Mouse (Mus musculus): ENCODE results near the gene Akap13.
A peak's percentile ranks its signal among the peaks of the same experiment; 100 is the strongest.

The Akap13 gene

DNA sequence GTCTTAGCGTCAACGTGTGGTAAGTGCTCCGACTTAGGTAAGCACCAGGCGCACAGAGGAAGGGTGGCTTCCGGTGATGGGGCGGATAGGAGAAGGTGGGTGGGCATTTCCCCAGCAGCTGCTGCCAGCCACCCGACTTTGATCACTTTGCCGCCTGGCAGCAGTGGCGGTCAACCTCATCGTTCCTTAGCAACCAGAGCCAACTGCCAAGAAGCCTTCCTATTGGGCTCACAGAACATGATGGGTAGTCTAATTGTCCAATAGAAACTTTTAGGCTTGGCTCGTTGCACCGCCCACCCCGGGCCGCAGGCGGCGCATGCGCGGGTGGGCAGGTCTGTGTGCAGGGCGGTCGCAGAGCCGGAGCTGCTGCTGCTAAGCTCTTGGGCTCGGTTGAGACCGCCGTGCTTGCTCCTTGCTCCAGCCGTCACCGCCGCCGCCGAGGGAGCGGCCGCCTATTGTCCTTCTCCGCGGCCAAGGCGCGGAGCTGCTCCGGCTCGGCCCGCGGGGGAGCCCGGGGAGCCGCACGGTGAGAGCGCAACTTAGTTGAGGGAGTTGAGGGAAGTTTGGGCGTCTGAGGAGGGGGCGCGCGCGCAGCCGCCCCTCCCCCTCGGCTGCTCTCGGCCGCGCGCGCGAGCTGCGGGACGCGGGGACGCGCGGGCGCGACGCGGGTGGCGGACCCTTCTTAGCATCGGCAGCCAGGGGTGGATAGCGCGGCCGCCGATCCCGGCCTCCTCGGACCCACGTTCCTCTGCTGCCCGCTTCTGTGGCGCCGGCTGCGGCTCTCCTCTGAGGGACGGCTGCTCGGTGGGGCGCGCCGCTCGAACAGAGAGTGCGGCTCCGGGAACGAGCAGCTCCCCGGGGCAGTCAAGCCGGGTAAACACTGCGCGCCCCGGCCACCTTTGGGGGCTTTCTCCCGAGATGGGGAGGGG, at the start of gene Akap13:
Gene Akap13, plus strand, starts transcription at position 312 of the 929 bp plus-strand sequence.
- peak; percentile 97 for DNase-seq

- DNase-seq, result no peak
Measured at GRCm38 (mm10) chr7:75410641-75411040, 44.7 kb upstream of the Akap13 start.

- no peak for DNase-seq
Measured at GRCm38 (mm10) chr7:75411226-75411625, 44.1 kb upstream of the Akap13 start.

DNA sequence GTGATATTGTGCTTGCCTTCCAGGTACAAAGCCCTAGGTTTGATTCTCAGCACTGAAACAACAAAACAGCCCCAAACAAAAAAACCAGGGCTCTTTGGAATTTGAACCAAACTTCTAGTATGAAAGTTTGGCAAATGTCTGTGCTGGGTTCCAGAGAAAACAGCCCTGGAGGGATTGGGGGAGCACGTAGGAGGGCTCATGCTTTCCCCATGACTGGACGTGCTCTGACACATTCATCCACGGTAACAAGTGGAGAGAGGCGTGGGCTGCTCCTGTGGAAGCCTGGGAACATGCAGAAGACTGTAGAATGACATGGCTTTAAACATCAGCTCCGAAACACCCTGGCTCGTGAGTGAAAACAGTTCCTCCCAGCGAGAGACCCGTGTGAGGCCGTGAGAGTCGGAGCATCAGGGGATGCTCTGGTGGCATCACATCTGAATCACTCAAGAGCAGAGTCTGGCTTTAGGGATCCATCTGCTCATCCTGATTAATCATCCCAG, 43.3 kb upstream of the Akap13 start:
- no peak for DNase-seq

DNA sequence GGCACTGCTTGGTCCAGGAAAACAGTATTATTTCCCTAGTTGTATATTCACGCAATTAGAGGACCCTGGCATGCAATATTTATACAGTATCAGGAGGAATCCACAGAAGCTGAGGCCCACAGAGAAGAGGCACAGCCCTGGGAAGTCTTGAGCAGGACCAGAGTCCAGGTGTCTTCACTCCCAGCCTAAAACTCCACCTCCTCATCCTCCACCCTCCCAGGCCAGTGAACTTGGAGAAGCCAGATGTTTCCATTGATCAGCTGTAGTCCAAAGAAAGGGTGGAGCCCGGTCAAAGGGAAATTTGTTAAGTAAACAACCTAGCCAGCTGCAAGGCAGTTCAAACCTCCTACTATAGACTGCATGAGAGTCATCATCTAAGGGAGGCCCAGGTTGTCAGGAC, 42.8 kb upstream of the Akap13 start:
- no peak for DNase-seq

- no peak for DNase-seq
Measured at GRCm38 (mm10) chr7:75413903-75414302, 41.4 kb upstream of the Akap13 start.

DNA sequence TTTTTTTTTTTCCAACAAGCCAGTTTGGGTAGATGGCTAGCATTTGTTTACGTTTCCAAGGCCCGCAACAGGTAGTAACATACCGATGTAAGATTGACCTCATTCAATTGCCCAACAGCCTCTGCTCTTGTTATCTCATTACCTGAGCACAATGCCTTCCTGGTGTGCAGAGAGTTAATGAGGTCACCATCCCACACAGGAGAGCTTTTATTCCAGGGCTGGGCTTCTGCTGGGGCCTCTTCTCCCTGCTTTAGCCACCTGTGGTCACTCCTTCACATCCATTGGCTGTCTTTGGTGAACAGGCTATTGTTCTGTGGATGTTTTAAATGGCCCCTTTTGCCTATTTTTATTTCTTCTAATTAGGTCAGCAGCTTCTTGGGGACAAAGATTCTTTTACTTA, 41.0 kb upstream of the Akap13 start:
- DNase-seq, result no peak

GRCm38 (mm10) chr7:75415166-75415881, 40.0 kb upstream of the Akap13 start:
- DNase-seq, result no peak

GRCm38 (mm10) chr7:75415882-75416585, 39.3 kb upstream of the Akap13 start:
- DNase-seq, result no peak

- no peak for DNase-seq
Measured at GRCm38 (mm10) chr7:75420927-75421326, 34.4 kb upstream of the Akap13 start.

- no peak for DNase-seq
Measured at GRCm38 (mm10) chr7:75424121-75424520, 31.2 kb upstream of the Akap13 start.

DNA sequence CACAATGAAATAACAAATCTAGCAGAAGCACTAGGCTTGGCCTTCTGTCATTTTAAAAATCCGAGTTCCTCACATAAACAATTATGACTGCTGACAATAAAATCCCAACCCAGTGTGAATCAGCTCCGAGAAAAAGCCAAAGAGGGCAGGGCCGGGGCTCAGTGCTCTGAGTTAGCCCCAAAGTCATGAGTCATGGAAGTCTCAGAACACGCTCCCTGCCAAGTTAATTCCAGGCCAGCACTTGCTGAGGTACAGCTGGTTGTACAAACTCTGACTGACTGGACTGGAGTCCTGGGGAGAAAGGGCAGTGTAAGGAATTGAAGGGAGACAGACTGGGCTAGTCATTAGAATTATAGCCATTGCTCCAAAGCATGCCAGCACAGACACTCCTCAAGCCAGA, 28.0 kb upstream of the Akap13 start:
- no peak for DNase-seq

GRCm38 (mm10) chr7:75428913-75429312, 26.4 kb upstream of the Akap13 start:
- no peak for DNase-seq

GRCm38 (mm10) chr7:75430550-75430949, 24.8 kb upstream of the Akap13 start:
- DNase-seq, result no peak

- DNase-seq, result no peak
Measured at GRCm38 (mm10) chr7:75431043-75431442, 24.3 kb upstream of the Akap13 start.

DNA sequence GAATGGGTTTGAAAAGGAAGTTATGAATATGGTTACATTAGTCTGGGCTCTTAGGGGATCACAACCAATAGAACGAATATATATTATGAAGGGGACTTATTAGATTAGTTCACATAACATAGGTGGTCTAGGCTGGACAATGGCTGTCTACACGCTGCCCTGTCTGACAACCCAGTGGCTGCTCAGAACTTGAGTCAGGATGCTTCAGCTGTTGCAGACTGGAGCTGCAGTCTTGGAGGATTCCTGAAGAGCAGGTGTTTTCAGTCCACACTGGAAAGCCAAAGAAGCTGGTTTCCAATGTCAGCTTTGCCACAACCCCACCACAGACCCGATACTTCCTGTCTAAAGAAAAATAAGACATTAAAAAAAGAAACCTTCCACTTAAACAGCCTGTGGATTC, 23.3 kb upstream of the Akap13 start:
- no peak for DNase-seq

- DNase-seq, result no peak
Measured at GRCm38 (mm10) chr7:75436413-75437174, 18.7 kb upstream of the Akap13 start.

DNA sequence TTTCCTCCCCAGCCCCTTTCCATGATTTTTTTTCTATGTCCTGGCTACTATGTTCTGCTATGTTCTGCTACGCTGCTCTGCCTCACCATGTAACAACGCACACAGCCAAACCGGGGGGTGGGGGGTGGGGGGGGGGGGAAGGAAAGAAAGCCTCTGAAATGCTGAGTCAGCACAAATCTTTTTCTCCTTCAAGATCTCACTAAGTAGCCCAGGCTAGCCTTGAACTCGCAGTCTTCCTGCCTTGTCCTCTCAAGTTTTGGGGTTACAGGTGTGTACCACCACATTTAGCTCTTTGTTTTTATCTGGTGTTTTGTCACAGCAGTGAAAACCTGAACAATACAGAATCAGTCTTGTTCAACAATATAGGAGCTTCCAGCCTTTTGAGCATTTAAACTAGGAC, 15.8 kb upstream of the Akap13 start:
- no peak for DNase-seq

DNA sequence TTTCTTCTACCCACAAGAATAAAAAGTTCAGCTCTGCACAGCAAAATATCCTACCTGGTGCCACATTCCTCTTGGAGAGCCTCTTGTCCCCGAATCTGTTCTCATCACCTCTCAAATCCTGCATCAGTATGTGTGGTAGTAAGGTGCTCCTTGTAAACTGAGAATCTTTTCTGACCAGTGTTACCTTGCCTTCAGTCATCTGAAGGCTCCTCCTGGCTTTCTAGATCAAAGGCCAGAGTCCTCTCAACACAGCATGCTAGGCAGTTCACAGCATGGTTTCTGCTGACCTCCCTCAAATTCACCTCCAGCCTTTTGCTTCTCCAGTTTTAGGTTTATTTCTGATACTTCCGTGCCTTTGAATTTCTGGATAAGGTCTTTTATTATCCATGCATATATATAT, 15.1 kb upstream of the Akap13 start:
- no peak for DNase-seq

- no peak for DNase-seq
Measured at GRCm38 (mm10) chr7:75441947-75442346, 13.4 kb upstream of the Akap13 start.

DNA sequence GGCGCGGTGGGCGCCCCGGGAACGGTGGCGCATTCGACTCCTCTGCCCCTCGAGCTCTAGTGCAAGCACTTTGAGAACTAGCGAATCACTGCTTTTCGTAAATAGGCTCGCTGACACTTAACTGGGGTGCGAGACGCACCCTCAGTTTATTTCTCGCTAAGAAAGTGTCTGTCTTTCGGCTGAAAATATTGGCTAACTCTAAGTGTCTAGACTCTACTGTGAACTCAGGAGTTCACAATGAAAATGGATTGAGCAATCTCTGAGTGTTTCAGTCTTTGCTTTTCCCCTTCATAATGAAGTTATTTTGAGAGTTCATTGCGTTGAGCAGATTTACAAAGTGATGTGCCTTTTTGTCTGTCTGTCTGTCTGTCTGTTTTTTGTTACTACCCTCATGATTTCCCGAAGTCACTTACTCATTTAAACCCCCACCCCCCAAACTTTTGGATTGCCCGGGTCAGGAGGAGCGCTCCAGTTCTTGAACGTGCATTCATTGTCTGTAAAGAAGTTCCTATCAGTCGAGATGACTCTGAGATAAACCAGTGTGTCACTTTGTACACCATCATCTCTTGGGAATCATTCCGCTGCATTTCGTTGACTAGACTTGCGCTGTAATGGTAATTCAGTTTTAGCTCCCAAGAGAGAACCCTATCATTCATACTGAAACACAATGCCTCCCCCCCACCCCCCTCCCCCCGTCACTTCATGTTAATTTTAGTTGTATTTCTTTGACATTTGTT, 986 bp downstream of the Akap13 start:
- peak; percentile 8 for DNase-seq

GRCm38 (mm10) chr7:75460290-75460689, 5.0 kb downstream of the Akap13 start:
- no peak for DNase-seq
